Mouse (Mus musculus) G1E (cell line): Measurements from ENCODE around the gene Ybx3.

Experiments
- CTCF ChIP-seq: IDR thresholded peaks from 2 replicates; pipeline ENCODE4 v1.5.1; 2012; ENCODE audit warnings: low read depth, low read length, inconsistent platforms, mixed read lengths
- GATA1 ChIP-seq: IDR thresholded peaks from 2 replicates; pipeline ENCODE4 v1.6.1; 2012; ENCODE audit warnings: borderline replicate concordance, low read length, inconsistent platforms, mixed read lengths

- TF ChIP-seq CTCF, result no peak
- no peak for TF ChIP-seq GATA1
These were observed 16.0 kb upstream of the Ybx3 start for GRCm38 (mm10) chr6:131404260-131404659.
